Mouse (Mus musculus): ENCODE results near the gene Cldn34b3. TPM values are rescaled to one million over a fixed set of nuclear protein-coding genes. Genes with fewer than 3 reads are reported as not detected.
"Not testable (repeated sequence)": the region's sequence is repeated elsewhere in the genome, so short reads cannot be mapped to it uniquely, and the experiment has no call there.

The Cldn34b3 gene
- total RNA-seq (2021): not detected

GRCm38 (mm10) chrX:76264004-76264403 lies at the start of gene Cldn34b3:
Gene Cldn34b3 (plus strand): TSS chrX:76264304.
- intact Hi-C loops (cut with DNase I); DNase-seq: not testable (repeated sequence)

Other genes with a start within 250 kb of the Cldn34b3 start
- not detected for gene Cldn34b4, start 129.0 kb downstream of the Cldn34b3 start, total RNA-seq (2021)